Mouse (Mus musculus) brain, adult 2 months (tissue): ENCODE data around the gene Eed.
"Not testable (repeated sequence)": the region's sequence is repeated elsewhere in the genome, so short reads cannot be mapped to it uniquely, and the experiment has no call there.

Experiments used
- DNase-seq: peaks from one replicate; pipeline ENCODE4 v3.0.0; 2011; ENCODE audit warnings: low read depth, low spot score

The Eed gene

DNA sequence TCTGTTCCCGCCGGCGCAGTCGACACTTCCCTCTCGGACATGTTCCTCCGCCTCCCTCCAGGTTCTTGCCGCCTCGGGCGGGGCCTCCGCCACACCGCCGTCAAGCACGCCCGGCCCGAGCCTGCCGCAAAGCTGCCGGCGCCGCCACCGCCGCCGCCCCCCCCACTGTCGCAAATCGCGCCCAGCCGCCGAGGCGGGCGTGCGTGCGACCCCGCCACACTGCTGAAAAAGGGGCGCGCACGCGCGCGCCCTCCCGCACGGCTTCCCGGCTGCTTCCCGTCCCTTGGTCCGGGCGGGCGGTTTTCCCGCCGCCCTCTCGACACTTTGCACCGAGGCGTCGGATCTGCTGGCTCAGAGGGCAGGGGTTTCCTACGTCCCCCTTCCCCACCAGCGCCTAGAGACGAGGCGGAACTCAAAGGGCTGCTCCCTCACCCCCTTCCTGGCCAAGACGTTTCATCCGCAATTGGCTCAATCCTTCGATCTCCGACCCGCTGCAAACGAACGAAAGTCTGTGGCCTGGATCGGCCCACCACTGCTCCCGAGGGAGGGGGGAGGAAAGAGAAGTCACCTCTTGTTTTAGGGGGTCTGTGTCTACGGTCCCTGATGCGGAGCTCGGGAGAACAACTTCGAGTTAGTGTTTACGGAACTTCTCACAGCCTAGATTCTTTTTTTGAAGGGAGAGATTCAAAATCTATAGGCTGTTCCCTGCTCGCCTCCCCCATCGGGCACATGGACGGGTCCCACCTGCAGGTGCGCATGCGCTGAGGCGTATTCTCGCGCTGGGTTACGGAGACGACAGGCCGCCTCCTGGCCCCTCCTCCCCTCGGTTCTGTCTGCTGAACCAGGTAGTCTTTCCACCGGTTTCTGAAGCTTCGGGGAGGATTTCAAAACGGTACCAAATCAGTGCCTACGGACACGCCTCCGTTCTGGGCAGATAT is at the start of gene Eed:
Eed (minus strand) TSS at position 499 of the 938 bp plus-strand sequence.
- DNase-seq: peak; percentile 98

DNA sequence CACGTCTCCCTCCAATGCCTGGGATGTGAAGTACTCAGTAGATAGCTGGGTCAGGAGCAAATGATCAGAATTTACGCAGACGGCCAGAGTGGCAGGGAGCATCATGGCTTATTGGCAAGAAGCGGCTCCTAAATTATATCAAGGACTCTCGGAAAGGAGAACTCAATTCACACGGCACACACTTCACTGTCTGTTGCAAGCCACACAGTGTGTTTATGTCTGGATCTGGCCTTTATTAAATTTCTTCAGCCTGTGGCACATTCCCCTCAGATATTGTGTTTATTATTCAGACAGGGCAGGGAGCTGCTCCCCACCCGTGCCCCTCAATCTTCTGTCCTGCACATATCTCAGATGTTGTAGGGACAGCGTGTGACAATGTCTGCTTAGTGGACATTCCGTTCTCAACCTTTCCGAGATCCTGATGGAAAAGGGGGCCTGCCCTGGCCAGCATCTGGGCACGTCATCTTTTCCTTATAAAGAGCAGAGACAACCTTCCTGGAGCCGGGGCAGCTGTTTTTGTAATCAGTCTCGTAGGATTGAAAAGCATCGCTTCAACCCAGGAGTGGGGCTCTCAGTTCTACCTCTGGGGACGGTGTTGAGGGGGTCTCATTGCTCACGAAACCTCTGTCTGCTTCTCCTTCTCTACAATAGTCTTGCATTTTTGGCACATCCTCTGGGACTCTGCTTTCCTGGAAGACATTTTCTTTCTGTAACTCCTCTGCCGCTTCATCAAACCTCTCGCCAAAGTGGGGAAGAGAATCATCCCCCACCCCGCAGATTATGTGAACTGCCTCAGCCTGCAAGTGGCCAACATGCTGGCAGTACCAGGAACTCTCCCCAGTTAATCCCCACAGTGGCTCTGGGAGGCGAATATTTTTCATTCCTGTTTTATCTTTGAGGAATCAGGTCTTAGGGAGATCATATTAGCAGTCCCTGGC is 49.0 kb upstream of the Eed start:
- peak; percentile 52 for DNase-seq

DNA sequence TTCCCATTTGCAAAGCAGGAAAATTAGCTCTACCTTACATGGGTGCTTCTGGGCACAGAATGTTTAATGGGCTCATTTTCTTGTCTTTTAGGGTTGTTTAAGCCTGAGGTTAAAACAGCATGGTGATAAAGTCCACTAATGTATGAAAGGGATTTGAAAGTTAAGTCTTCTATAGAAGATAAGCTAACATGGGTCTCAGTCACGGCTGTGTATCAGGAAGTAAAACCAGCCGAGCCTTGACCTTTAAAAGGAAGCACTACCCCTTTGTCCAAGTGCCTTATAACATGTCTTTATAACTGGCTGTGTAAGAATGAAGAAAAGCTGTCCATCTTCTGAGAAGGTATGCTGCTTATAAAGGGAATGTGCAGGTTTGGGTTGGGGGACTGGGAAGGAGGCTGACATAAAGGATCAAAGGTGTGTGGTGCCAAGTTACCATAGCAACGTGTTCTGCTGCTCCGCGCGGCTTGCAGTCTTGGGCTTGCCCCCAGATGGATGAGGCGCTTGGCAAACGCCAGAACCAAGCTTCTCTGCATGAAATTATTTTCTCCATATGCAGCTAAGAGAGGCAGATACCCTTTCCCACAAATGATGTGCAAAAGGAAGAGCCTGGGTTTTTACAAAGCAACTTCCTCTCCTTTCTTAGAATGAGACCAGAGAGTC is 48.2 kb upstream of the Eed start:
- peak; percentile 96 for DNase-seq

DNA sequence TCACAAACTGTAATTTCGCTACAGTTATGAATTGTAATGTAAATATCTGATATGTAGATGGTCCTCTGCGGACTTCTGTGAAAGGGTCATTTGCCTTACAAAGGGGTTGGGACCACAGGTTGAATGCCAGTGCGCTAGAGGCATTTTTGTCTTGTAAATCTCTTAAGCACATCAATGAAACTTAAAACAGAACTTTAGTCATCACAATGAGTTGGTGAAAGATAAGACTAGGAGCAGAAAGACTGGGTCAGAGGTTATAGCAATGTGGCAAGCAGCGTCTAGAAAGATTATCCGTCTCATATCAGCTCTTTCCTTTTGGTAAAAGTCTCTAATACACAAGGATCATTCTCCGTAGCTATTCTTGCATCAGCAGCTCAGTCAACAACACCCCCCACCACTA is 44.2 kb upstream of the Eed start:
- DNase-seq: no peak

DNA sequence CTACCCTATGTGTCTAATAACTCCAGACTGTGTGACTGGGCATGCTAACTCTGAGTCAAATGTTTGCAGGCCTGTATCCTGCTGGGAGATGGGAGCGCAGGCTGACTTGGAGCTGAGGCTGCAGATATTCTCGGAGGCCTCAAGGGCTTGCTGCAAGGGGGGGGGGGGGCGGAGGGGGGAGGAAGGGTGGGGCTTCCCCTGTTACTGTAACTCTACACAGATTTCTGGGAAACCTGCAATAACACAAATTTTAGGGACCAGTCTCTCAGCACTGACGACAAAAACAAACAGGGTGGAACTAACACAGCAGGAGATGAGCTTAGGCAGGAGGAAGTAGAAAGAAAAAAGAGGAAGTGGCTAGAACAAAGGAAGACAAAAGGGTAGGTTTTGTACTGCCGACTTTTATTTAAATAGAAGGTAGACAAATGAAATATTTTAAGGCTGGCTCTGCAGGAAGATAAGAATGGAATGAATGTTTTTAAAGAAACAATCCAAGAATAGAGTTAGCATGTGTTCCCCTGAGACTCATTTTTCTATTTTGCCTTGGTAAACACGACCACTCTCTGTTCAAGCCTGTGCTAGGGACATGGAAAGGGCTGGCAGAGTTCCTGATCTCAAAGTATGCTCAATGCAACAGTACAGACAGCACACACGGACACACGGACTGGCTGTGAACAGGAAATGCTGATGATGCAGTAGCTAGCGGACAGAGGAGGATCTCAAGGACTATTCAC is 42.4 kb upstream of the Eed start:
- DNase-seq: peak; percentile 37

DNA sequence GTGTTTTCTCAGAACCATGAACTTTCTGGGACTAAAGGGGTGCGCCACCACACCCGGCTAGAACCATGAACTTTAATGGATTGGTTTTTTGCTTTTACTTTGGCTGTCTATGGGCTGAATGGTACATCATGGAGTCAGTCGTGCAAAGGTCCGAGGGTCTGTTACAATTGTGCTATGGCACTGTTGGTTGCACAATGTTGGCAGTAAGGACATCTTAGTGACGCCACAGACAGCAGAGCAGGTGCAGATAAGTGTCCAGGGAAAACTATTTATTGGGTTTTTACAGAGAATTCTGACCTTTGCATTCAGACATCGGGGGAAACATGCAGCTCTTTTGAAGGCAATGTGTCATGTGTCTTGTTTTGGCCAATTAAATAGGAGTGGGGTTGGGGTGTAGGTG is 39.5 kb upstream of the Eed start:
- DNase-seq: no peak

DNA sequence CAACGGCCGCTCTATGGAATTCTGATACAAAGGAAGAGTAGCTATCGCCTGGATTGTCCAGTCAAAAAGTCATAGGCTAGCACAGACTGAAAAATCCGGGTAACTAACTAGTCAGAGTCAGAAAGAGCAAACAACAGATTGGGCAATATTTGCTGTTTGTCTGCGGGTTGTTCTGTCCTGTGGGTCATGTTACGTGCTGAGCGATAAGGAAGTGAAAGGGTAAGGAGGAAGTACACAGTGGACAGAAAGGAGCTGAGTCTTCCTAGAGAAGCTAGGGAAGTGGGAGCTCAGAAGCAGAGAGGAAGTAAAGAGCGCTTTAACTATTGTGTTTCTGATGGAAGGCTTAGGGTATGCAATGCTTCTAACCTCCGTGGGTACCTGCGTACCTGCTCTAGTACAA is 38.8 kb upstream of the Eed start:
- DNase-seq: peak; percentile 48

DNA sequence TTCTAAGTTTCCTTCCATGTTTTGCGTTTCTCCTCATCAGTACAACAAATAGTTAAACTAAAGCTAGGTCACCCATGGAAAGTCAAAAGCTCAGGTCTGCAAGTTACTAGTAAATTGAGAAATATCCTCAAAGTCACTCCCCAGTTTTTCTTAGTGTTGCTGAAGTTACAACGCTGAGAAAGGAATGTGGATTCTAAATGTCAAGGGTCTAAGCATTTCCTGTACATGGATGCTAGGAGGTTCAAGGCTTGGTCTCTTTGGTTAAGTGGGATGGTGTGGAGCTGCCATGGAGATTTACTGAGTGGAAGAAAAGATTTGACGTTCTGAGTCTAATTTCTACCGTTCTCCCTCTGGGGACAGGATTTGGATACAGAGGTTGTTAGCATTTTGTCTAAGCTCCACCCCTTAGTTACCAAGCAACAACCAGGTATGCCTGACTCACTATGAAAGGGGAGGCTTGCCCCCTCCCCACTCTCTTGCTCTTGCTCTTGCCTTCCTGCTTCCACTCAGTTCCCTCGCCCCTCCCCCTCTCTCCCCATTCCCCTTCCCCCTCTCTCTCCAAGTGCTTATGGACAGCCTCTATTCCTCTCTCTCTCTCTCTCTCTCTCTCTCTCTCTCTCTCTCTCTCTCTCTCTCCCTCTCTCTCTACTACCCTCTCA is 36.3 kb upstream of the Eed start:
- no peak for DNase-seq

DNA sequence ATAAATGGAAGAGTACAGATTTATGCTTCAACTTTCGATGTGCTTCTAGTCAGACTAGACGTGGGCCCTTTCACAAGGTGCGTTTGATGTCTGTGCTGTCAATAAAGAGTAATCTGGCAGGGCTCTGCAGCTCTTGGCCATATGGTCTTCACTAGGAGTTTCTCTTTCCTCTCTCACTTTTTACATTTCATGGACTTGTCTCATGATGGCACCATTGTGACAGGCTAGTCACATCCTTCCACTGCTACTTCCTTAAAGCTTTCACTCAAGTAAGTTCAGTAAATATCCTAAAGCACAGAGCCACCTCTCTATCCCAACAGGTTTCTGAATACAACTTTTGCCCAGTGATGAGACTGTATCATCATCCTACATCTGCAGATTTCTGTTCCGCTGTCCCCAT is 35.7 kb upstream of the Eed start:
- DNase-seq: peak; percentile 83

DNA sequence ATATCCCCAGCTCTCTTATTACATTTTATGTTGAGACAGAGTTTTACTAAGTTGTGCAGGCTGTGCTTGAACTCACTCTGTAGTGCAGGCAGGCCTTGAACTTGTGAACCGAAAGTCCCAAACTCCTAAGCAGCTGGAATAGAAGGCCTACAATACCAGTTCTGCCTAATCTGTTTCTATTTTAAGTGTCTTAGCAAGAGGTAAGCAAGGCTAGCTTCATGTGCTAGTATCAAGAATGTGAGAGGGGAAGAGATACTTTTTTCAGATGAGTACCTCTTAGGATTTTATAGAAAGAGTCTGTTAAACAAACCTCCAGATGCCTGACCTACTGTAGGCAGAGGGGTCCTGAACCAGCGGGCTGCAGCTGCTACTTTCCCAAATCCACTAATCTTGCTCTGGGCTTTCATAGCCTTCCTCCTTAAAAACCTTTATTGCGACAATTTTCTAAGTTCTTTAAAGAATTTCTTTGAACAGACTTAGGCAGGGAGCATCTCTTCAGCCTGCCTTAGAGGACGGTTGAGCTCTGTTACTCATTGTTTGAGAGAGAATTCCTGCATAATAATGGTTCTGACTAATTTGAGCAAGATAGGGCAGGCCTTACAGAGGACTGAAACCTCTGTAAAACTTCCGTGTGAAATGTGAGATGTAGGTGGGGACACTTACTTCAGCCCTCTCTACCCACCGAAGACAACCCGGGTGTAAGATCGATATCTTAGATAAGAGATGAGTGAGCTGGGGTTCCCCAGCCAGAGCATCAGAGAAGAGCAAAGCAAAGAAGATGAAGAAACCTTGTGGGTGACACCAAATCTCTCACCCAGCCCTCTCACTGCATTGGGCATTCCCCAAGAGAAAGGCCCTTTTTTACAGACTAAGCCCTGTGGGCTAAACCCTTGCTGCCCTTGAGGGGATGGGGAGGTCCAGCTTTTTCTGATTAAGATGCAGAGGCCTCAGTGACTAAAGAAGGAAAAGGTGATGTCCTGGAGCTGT is 26.2 kb upstream of the Eed start:
- no peak for DNase-seq

DNA sequence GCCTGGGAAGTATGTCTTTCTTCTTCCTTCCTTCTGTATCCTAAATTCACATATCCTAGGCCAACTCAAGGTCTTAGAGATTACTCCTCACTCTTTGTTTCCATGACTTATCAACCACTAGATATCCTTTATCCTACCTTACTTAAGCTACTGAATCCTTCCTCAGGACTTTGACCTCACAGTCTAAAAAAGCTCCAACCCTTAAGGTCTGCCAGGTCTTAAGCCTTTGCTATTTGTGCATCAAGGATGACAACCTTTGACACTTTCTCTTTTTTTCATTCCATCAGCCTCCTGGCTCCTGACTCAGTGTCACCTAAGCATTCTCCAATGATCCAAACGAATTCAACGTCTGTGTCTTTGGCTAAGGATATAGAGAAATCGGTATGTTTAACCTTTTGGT is 24.0 kb upstream of the Eed start:
- DNase-seq: no peak

DNA sequence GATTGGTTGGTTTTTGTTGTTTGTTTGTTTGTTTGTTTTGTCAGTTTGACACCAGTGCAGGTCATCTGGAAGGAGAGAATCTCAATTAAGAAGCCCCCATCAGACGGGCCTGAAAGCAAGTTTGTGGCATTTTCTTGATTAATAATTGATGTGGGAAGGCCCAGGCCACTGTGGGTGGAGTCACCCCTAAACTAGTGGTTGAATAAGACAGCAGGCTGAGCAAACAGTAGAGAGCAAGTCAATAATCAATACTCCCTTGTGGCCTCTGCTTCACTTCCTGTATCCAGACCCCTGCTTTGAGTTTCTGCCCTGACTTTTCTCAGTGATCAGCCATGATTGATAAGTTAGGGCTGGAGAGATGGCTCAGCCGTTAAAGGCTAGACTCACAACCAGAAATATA is 21.6 kb upstream of the Eed start:
- DNase-seq: no peak

DNA sequence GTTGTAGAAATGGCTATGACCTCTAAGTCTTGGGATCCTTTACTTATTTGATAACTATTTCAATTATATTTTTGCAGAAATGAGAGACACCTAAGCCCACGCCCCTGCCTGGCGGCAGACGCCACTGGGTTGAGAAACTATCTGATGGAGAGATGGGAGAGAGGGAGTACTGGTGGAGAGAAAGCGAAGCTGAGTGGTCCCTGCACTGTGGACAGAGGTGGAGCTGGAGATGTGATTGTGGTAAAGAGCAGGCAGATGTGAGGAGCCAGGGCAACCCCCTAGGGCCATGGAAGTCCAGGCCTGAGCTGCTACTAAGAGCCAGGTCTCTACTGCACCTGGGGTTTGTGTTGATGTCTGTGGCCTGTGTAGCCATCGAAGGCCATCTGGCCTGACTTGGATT is 18.7 kb upstream of the Eed start:
- DNase-seq: no peak

DNA sequence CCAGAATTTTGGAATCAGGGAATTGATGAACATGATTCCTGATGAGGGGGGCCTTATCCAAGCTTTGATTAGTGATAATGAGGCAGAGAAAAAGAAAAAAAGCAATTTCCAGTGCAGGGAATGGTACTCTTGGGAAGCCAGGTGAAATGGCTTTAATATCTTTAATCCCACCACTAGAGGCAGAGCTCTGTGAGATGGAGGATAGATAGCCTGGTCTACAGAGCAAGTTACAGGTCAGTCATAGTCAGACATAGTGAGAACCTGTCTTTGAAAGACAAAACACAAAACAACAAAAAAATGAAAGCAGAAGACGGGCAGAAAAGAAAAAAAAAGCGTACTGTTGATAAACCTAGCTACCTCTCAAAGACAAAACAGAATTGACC is 17.8 kb upstream of the Eed start:
- DNase-seq: peak; percentile 38

DNA sequence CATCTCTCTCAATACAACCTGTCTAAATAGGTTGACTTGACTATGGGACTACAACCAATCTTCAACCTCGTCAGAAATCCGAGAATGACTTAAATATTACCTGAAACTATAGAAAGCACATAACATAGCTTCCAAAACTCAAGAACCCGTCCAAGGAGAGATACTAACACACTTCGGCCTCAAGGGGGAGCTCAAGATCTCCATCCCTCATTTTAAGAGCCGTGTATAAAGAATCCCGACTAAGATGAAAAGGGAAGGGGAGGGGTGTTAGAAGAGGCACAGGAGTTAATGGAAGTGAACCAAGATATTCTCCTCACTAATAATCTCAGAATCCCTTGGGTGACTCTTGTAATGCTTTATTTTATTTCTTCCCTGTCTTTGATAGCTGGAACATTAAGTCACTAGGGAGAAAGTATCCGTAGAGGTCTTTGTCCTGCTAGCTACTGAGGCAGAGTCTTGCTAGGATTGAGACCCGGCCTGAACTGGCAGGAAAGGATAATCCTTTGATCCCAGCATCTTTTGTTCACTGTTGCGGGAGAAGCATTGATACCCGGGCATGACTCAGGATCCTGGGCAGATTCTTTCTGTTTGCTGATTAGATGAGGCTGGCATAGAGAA is 17.3 kb upstream of the Eed start:
- DNase-seq: peak; percentile 90

DNA sequence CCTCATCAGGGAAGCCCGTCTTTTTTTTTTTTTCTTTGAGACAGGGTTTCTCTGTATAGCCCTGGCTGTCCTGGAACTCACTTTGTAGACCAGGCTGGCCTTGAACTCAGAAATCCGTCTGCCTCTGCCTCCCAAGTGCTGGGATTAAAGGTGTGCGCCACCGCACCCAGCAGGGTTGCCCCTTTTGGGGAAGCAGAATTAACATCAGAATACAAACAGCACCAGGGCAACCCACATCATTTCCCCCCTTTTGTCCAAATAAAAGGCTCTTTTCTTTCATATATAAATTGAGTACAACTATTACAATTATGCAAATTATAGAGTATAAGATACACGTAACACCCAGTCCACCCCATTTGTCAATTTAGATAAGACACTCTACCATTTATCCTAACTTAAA is 16.7 kb upstream of the Eed start:
- DNase-seq: not testable (repeated sequence)

DNA sequence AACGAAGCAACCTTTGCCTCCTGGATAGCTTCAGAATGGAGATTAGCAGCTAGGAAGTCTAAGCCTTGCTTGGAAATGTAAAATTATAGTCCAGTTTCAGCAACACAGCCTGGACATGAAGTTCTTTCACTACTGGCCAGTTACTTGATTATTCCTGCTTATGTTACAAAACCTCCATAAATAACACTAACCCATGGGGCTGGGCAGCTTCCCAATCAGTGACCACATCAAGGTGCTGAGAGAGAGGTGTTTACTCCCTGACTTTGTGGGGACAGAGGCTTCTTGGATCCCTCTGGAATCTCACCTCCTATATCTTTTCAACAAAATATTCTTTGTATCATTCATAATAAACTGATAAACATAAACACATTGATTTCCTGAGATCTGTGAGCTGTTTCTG is 12.3 kb upstream of the Eed start:
- DNase-seq: no peak

DNA sequence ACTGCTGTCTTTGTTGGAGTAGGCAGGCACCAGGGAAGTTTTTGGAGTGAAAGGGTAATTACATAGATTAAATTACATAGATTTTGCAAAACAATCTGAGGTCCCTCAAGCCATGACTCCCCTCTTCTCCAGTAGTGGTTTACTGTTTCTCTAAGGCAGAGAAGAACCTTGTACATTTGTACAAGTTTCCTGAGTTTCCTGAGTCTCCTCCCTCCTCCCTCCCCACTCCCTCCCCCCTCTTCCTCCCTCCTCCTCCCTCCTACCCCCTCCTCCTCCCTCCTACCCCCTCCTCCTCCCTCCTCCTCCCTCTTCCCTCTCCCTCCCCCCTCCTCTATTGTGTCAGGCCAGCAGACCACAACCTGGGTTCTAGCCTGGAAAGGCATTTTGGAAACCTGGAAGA is 3.6 kb upstream of the Eed start:
- no peak for DNase-seq

DNA sequence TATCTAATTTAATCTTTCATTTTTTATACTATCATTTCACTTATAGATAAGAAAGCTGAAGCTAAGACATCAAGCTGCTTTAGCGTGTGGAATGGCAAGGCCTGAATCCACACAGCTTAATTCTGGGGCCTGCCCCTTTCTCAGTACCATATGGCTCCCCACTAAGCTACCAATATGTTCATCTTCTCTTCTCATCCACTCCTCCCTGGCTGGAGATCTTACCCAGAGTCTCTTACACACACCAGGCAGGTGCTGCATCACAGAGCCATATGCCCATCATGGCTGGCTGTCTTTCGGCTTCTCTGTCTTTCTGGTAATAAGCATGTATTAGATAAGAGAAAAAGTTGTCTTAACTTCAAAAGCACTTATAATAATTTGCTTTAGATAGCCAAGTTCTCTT is 2.7 kb upstream of the Eed start:
- peak; percentile 87 for DNase-seq
